Mouse (Mus musculus): ENCODE measurements around the gene Atp2b2. TPM values are rescaled to one million over a fixed set of nuclear protein-coding genes. Genes with fewer than 3 reads are reported as not detected.

Gene Atp2b2
- total RNA-seq, 1 experiment from 2014 or later: not detected

DNA sequence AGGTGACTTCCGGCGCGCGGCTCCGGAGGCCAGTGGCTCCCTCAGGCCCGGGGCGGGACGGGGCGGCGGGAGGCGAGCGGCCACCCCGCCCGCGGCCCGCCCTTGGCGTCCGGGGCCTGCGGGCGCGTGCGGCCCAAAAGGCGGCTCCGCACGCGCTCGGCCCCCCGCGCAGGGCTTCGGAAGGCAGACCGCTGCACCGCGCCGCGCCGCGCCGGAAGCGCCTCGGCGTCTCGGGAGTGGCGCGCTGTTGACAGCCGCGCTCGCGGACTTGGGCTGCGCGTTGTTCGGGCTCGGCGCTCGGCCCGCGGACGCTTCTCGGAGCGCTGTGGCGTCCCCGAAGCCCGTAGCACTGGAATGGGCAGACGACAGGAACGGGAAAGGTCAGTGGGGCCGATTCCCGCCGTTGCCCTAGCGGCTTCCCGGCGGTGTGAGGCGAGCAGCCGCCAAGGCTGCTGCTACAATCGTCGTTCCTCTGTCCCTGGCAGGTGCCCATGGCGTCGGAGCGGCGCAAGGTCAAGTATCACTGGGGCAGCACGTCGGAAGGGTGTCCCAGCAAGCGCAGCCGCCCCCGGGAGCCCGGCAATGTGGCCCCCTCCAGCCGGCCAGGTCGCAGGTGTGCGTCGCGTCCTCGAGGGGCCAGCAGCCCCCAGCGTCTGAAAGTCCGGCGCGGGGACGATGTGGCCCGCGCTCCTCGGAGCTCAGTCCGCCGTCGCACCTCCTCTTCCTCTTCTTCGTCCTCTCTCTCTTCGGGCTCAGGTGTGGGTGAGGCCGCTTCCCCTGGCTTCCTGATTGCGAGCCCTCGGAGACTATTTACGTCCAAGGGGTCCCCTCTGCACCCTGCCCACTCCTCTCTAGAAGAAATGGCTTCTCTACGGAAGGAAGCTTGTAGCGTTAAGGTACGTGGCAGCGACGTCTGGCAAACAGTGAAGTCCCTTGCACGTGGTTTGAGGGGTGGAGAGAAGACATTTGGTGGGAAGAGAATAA lies 344.9 kb downstream of the Atp2b2 start:
- no peak for ATAC-seq (ENCODE audit: extremely low read depth, insufficient number of reproducible peaks, low FRiP score, poor library complexity, severe bottlenecking)

DNA sequence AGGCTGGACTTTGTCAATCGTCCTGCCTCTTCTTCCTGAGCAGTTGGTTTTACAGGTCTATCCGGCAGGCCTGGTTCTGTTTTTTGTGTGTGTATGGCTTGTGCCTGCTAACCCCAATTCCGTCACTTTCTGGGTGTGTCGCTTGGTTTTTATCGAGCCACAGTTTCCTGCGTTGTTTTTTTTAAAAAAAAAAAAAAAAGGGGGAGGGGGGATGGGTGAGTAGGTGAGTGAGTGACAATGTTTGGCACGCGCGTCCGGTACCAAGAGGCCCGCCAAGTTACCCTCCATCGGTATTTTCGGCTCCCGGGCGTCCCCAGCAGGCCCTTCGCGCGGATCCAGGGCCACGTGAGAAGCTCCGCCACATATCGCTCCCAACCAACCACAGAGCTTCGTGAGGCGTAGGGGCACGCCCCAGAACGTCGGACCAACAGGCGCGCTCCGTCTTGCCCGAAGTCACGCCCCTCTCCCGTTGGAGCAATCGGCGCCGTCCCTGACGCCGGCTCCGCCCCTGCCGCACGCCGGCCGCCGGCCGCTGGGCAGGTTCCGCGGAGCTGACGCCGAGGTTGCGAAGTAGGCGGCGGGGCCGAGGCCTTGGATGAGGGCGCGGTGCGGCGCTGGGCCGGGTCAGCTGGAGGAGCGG lies 345.7 kb downstream of the Atp2b2 start, which contains the start of gene Tatdn2:
TSS of gene Tatdn2 (plus strand) at position 469 of the 640 bp plus-strand sequence.
- peak; percentile 90 for ATAC-seq (ENCODE audit: extremely low read depth, insufficient number of reproducible peaks, low FRiP score, poor library complexity, severe bottlenecking)

DNA sequence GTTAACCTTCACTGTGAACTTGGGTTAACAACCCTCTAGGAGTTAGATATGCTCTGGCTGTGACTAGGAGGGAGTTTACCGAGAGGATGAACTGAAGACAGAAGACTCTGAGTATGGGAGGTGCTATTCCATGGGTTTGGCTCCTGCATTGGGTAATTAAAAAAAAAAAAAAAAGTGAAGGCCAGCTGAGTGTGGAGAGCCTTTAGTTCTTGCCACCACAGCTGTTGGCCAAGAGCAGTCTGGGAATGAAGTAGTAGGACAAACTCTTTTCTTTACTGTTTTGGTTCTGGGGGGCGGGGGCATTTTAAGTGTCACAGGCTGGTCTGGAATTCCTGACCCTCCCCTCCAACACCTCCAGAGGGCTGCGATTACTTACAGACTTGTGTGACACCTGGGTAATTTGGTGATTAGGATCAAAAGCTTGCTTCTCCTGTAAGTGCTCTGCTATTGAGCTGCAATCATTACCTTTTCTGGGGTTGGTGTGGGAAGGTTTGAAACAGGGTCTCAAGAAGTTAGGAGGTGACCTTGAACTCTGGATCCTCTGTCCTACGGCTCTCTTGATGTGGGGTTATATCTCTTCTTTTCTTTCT lies 346.6 kb downstream of the Atp2b2 start:
- no peak for ATAC-seq (ENCODE audit: extremely low read depth, insufficient number of reproducible peaks, low FRiP score, poor library complexity, severe bottlenecking)

DNA sequence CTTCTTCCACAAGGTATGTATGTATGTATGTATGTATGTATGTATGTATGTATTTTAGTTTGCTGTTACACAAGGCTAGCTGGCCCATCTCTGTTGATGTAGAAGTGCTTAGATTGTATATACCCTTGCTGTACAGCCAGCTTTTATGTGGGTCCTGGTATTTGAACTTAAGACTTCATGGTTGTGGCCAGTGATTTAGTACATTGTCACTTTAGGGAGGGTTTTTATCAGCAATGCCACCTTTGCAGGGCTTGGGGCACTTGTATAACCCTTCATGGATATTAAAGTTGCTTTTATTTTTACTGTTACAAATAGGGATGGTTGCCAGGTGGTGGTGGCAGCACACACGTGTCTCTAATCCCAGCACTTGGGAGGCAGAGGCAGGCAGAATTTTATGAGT lies 347.2 kb downstream of the Atp2b2 start:
- ATAC-seq (ENCODE audit: extremely low read depth, insufficient number of reproducible peaks, low FRiP score, poor library complexity, severe bottlenecking): no peak

Other genes starting within 250 kb of the Atp2b2 start
- not detected in 2 replicates for gene Slc6a11, start 88.6 kb upstream of the Atp2b2 start, total RNA-seq (2017)
- not detected in 2 replicates for gene Slc6a1, start 240.0 kb upstream of the Atp2b2 start, total RNA-seq (2017)